Mouse (Mus musculus): ENCODE results near the gene Gpr146.

The Gpr146 gene

DNA sequence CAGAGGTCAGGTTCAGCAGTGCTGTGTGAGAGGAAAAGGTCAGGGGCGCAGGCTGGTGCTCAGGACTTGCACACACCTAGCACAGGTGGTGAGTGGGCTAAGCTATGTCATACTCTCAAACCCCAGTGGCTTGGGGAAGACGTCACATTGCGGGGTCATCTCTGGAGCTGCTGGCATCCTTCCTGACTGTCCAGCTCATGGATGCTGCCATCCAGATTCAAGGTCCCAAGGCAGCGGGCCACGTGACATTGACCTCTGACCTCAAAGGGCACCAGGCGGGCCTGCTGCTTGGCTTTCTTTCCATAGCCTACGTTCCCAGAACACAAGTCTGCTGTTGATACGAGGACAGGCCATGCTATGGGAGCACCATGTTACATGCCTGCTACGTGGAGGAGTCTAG is 49.5 kb downstream of the Gpr146 start:
- DNase-seq (ENCODE audit: low read depth, low spot score): no peak

DNA sequence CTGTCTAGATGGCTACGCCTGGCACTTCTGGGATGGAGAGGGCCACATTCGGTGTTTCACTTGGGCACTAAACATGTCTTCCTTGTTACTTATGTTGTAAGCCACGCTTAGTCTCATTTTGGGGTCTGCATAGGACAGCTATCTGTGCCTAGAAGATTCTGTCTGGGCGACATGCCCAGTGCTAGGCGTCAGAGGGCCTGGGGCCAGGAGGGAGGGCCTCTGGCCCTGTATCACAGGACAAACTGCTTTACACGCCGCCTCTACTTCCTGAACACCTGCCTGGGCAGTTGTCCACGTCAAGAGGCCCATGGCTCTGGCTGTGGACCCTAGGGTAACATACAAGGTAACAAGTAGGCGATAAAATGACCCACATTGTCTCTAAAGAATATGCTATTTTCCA is 50.5 kb downstream of the Gpr146 start:
- DNase-seq (ENCODE audit: low read depth, low spot score): no peak

DNA sequence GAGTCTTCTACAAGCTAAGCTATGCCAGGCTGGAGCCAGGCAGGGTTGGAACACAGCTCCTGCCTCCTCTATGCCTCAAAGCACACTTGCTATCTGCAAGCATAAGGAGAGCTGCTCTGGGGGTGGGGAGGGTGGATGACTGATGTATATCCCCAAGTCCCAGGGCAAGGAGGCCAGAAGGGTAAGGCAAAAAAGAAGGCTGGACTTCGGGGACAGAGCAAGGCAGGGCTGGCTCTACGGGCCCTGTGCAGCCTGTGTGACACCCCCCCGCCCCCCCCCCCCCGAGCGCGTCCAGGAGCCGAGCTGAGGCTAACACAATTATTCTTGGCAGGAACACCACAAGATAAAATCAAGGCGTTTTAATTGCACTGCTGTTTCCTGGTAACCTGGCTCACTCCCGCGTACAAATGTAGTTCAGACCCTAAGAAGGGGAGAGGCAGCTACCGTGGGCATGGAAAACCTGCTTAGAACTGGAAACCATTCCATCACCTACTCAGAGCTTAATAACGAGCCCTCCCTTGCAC is 52.4 kb downstream of the Gpr146 start:
- no peak for DNase-seq (ENCODE audit: low read depth, low spot score)

DNA sequence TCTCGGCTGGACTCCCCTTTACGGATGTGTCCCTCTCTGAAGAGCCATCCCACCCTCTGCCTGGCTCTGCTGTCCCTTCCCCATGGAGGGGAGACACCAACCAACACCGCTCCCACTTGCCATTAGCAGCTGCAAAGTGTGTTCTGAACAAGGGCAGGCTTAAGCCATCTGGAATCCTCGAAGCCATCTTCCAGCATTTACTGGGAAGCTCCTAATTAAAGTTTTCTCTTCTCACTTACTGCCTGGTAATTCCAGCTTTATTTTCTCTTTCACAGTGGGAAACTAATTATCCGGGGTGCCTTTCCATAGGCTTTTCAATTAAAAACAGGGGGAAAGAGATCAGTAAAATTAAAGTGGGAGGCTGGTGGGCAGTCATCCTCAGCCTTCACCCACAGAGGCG is 54.8 kb downstream of the Gpr146 start:
- no peak for DNase-seq (ENCODE audit: low read depth, low spot score)

DNA sequence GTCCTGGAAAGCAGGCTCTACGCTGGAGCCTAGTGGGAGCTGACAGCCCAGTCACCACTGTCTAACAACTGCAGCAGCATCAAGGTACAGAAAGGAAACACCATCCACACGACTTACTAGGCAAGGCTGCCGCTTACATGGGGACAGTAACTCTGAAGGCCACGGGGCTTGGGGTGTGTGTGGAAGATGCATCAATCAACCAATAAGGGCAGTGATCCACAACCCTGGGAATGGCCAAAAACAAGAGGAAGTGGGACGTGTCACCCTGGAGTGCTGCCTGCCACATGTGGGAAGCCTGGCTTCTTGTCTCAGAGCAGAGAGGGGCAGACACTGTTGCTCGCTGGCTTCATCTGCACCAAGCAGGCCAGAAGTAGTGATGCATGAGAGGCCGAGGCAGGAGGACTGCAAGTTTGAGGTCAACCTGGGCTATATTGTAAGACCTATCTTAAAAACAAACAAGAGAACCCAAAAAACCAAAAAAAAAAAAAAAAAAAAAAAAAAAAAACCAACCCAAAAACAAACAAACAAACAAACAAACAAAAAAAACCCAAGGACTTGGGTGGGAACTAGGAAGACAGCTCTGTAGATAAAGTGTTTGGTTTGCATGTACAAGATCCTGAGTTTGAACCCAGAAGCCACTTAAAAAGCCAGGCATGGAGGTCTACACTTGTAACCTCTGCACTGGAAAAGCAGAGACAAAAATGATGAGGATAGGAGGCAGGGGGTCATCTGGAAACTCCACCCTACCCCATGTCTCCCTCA is 55.4 kb downstream of the Gpr146 start:
- no peak for DNase-seq (ENCODE audit: low read depth, low spot score)

DNA sequence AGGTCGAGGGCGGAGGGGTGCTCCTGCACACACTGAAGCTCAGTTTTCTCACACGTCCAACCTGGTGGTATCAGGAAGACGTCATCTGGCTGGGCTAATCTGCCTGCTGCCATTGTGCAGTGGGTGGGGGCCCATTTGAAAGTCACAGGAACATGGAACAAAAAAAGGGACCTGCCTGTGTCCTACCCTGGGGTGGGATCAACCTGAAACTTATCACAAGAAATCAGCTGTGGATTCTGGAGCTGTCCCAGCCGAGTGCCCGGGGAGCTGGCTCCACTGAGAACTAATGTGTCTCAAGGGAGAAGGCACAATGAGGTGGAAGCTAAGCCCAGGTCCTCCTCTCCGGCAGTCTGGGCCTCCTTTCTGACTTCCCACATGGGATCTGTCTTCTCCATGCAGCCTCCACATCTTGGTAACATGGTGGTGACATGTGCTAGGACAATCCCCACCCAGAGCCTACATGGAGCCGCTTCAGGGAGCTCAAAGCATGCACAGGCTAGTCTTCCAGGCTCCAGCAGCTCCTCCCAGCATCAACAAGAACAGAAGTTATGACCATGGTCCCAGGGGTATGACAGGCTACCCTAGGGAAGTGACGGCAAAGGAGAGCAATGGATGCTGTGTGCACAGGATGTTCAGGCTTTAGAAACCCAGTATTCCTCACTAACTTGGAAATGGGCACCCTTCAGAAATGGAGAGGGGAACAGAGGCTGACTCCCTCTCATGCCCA is 56.5 kb downstream of the Gpr146 start:
- DNase-seq (ENCODE audit: low read depth, low spot score): no peak

DNA sequence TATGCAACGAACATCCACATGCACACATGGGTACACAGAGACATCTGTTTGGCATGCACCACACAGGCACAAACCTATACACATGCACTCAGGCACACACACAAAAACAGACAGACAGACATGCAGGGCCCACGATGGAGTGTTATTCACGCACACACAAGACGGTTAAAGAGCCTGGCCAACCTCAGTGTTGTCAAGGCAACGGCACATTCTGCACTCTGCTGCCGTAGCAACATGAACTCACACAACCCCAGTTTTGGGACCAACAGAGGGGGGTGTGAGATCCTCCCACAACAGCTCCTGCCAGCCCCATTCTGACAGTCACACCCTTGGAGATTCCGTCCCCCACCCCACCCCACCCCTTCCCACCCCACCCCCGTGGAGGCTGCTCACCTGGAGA is 57.4 kb downstream of the Gpr146 start:
- no peak for DNase-seq (ENCODE audit: low read depth, low spot score)

DNA sequence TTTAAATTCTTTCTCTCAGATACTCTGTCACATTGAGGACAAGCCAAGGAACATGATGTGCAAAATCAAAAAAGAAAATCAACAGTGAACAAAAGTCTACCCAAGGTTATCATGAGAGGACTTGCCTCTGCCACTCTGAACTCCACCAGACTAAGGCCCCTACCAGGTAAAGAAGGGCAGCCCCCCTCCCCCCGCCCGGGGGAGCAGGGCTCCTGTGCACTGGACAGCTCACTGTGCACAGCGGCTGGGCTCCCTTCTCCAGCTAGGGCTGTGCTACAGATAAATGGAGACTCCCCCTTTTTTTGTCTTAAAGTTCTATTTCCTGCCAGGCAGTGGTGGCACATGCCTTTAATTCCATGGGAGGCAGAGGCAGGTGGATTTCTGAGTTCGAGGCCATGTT is 60.3 kb downstream of the Gpr146 start:
- no peak for DNase-seq (ENCODE audit: low read depth, low spot score)

DNA sequence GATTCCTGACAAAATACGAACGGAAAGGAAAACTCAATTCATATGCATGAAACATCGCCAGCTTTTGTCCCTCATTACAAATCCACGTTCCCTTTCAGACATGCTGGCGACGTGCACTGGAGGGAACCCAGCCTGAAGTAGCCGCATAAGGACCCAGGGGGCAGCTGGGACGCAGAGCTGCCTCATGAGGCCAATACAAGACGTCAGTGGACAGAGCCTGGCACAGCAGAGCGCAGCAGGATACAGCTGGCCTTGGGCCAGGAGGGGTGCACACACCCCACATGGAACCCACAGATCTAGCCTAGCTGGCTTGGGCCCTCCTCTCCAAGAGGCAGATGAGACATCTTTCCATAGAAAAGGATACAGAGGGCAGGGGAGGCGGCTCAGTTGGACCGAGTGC is 60.9 kb downstream of the Gpr146 start:
- DNase-seq (ENCODE audit: low read depth, low spot score): no peak

DNA sequence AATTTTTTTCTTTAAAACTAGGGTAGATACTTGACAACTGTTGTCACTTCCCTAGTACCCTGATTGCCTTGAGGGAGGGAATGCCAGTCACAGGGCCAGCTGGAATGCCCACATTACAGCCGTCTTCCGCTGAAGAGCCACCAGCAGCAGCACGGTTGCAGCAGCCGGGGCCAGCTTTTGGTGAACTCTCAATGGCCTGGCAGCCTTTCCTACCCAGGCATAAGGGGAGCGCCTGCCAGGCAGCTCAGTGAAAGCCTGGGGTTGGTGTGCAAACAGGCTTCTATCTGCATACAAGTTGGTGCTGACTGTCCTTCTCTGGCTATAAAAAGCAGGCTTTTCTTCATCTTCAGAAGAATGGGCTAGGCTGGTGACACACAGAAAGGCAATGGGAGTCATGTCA is 63.0 kb downstream of the Gpr146 start:
- no peak for DNase-seq (ENCODE audit: low read depth, low spot score)

DNA sequence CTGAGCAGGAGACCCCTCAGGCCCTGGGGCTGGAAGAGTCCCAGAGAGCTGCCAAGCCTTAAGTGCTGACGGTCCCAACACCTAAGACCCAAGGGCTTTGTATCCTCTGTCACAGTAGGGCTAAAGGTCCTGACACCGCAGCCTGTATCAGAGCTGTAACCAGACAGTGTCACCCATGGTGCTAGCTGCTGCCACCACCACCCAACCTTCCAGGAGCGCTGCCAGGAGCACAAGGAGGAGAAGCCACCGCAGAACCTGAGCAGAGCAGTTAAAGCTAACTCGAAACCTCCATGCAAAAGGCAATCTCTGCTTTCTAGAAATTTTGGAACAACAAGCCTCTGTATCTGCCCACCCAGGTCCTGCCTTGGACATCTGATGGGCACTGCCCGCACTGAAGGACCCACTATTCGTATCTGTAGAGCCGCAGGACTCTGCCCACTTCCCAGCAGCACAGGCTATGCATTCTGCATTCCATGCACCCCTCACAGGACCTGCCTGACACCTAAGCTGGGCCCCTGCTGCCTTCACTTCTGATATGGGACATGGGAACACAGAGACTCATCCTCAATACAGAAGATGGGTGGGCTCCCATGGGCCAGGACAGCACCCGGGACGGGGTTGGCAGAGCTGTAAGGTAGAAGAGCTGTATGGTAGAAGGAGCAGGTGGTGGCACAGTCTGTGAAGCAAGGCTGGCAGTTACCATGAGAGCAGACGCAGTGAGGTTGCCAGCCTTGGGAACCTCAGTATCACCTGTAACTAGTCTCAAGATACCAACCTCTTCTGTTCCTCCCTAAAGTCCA is 63.6 kb downstream of the Gpr146 start:
- DNase-seq (ENCODE audit: low read depth, low spot score): no peak

DNA sequence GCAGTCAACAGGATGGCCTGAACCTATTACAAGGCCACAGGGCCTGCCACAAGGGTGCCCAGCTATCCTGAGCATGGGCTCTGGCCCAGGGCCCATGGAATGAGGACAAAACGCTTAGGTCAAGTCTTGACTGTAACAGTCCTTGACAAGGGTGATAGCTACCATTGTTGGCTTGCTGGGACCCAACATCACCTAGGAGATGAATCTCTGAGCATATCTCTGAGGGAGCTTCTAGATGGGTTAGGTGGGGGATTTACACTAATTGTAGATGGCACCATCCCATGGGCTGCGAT is 64.2 kb downstream of the Gpr146 start:
- no peak for DNase-seq (ENCODE audit: low read depth, low spot score)

DNA sequence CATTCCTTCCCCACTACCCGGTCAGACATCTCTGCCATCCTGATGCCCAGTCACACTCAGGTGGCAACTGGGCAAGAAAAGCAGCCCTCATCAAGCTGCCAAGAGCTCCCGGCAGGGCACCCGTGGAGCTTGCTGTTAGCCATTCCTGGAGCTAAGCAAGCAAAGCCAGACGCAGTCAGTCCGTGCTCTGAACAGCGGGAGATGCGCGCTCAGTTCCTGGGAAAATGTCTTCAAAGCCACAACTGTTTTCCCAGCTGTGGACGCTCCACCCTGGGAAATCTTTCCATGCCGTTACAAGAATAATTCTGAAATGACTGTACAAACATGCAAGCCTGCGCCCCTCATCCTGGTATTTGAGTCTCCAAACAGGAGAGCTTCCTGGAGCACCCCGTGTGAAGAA is 64.9 kb downstream of the Gpr146 start:
- no peak for DNase-seq (ENCODE audit: low read depth, low spot score)

DNA sequence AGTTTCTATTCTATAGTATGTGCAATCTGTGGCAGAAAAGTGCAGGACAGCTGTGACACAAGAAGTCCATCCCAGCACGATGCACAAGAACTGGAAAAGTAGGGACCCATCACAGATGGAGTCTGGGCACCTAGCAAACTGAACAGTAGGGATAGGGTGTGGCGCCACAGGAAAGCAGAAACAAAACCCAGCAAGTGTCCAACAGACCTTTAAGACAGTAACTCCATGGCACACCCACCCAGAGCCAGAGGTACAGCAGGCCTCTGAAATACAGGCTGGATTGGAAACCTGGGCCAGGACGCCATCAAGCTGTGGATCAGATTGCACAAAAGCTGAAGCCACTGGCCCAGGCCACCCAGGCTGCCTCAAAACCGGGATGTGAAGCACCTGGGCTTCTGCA is 65.5 kb downstream of the Gpr146 start:
- DNase-seq (ENCODE audit: low read depth, low spot score): no peak

DNA sequence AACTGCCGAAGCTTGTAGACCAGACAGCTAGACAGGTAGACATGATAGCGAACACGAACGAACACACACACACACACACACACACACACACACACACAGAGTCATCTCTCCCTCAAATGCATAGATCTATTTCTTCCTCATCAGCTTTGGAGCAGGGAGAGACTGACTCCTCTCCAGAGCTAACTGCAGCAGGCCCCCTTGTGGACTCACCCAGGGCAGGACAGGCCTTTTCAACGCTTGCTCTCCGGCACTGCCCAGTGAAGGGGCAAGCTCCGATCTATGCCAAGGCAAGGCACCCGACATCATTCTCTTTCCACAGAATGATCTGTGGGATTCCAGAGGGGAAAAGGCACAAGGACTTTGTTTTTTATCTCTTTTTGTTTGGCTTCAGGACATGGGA is 67.8 kb downstream of the Gpr146 start:
- DNase-seq (ENCODE audit: low read depth, low spot score): no peak
